Mouse (Mus musculus) spleen, adult 18-20 months (tissue): ENCODE results near the gene Mmp24.
"Not testable (repeated sequence)": the region's sequence is repeated elsewhere in the genome, so short reads cannot be mapped to it uniquely, and the experiment has no call there.

ENCODE experiments used
- DNase-seq, 2 experiments: peaks; one replicate each; pipeline ENCODE4 v3.0.0; 2022; ENCODE audit warnings: mixed read lengths in 2 of 2

The Mmp24 gene

DNA sequence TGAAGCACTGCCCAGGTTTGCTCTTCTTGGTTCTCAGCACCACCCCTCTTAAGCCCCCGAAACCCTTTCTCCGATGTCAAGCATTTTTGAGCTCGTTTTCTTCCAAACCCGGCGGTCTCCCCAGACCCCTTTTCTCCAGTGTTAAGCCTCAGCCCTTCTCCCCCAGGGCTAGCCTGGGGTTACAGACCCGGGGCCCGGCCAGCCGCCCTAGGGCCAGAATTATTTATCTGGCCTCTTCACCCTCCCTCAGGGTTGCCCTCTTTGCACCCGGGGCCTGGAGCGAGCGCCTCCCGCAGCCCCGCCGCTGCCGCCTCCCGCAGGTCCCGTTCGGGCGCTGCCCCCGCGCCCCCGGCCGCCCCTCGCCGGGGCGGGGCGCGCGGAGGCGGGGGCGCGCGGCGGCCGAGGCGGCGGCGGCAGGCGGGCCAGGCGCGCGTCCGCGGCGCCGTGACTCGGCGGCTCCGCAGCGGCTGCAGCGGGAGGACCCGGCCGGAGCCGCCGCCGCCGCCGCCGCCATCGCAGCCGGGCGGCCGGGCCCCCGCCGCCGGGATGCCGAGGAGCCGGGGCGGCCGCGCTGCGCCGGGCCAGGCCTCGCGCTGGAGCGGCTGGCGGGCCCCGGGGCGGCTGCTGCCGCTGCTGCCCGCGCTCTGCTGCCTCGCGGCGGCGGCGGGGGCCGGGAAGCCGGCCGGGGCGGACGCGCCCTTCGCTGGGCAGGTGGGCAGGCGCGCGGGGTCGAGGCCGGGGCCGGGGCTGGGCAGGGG is at the start of gene Mmp24:
Gene Mmp24 (plus strand): TSS at position 416 of the 758 bp plus-strand sequence.
- DNase-seq, result no peak

DNA sequence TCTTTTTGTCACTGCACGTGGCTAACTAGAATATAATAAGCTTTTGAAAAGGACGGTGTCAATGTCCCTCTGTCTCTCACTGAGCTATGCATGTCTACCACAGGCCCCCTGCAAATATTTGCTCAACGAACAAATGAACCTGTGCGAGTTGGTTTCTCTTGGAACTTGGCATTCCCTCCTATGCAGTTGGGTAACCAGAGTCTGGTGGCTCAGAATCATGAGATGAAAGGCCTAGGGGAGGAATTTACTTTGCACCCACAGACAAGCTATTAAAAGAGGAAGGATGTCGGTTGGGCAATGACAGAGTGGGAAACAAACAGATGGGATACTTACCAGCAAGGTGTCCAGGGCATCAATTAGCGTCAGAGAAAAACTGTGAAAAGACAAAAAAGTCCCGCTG is 48.8 kb upstream of the Mmp24 start:
- no peak for DNase-seq

DNA sequence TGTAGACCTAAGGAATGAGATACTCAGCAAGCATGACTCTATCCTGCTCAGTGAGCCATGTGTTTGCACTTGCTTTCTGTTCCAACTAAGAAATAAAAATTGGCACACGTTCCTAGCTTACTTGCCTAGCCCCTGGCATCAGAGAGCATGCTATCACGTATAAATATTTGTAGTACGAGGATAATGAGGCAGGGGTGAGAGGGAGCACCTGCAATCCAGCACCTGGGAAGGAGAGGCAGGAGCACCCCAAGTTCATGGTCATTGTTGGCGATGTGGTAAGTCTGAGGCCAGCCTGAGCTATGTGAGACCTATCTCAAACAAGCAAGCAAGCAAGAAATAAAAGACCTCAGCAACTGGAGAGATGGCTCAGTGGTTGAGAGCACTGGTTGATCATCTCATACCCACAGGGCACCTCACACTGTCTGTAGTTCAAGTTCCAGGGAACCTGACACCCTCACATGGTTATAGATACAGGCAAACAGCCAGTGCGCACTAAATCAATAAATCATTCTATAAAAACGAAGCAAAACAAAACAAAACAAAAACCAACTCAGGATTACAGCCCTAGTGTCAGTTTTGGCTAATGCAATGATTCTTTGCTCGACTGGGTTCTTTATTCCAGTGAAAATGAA is 47.3 kb upstream of the Mmp24 start:
- no peak for DNase-seq

DNA sequence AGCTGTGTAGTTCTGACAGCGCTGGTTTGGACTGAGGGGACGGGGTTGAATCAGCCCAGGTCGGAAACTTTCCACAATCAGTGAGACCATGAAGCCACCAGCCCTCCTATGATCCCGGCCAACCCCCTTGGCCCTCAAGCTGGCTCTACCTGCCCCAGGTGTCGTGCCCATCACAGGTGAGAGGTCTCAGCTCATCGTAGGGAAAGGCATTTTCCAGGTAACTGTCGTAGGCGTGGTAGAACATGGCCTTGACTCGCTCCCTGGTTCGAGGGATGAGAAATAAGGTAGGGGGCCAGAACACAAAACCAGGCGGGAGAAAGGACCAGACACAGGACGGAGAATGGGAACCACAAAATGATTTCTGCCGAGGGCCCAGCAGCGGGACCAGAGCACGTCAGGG is 46.4 kb upstream of the Mmp24 start:
- peak in 1 of 2 experiments; percentile 4 for DNase-seq

DNA sequence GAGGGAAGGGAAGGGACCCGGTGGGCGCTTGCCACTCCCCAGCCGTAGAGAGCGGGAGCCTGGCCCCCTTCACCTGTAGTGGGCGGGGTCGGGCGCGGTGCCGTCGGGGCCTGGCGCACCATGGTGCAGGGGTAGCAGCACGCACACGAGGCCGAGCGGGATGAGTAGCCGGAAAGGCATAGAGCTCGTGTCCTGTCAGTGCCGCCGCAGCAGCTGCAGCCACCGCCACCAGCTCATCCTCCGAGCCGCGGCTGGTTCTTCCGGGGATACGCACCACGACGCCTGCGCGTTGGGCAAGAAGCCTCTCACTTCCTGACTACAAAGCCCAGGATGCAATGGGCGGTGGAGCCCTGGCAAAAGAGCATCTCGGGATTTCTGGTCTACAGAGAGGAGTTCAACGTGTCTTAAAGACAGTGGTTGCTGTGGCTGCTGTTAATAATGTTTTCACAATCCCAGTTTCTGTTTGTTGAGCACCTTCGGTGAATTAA is 45.9 kb upstream of the Mmp24 start, which contains the start of gene Edem2:
Gene Edem2 (minus strand): TSS at position 318 of the 488 bp plus-strand sequence.
- peak; percentile 85 to 88 for DNase-seq

DNA sequence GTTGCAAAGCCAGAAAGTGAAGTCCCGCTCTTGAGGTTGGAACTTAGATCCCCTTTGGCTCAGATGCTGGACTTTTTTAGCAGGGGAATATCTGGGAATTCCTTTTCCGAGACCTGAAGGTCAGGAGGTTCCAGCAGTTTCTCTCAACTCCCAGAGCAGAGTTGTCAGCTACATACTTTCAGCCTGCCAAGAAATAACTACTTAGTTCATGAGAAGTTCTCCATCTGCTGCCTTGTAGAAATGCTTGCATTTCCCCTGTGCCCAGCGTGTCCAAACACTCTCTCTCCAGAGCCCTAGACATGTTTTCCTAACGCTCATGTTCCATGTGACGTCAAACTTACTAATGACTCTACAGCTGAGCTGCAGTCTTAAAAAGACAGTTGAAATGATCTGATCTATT is 40.1 kb upstream of the Mmp24 start:
- no peak for DNase-seq

DNA sequence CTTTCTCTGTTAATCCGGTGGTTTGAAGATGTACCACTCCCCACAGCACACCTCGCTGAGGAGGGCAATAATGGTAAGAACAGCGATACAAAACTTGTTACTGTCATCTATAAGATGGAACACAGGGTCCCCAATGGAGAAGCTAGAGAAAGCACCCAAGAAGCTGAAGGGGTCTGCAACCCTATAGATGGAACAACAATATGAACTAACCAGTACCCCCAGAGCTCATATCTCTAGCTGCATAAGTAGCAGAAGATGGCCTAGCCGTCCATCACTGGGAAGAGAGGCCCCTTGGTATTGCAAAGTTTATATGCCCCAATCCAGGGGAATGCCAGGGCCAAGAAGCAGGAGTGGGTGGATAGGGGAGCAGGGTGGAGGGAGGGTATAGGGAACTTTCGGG is 39.4 kb upstream of the Mmp24 start, which contains the start of gene Gm17581:
Gene Gm17581 (minus strand): TSS at position 101 of the 400 bp plus-strand sequence.
- not testable (repeated sequence) for DNase-seq

DNA sequence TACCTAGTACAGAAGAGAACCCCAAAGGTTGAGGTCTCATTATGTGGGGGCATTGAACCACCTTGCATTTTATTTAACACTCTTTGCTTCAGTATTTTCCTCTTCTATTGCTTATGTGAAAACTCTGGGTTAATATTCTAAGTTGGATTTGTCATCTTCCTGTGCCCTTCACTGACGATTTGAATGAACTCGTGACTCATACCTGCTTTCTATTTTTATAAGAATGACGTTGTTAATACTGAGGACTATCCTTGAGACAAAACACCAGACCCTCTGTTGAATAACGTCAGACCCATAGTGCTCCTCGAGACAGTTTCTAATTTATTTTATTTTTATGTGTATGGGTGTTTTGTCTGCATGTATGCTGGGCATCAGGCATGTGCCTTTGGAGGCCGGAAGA is 38.2 kb upstream of the Mmp24 start:
- DNase-seq, result no peak

DNA sequence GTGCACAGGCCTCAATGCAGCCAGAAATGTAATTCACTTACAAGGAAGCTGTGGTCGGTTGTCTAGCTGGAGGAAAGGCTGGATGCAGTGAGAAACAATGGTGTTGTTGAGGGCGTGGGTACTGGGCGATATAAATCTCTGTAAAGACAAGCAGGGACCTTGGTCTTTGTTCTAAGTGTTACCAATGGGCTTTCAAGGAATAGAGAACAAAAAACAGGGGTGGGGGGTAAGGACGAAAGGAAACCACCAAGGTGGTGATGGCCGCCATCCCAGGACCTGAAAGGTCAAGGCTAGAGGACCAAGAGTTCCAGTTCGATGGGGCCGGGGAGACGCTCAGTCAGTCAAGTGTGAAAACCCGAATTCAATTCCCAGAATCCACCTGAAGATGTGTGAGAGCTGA is 37.3 kb upstream of the Mmp24 start:
- DNase-seq, result no peak

DNA sequence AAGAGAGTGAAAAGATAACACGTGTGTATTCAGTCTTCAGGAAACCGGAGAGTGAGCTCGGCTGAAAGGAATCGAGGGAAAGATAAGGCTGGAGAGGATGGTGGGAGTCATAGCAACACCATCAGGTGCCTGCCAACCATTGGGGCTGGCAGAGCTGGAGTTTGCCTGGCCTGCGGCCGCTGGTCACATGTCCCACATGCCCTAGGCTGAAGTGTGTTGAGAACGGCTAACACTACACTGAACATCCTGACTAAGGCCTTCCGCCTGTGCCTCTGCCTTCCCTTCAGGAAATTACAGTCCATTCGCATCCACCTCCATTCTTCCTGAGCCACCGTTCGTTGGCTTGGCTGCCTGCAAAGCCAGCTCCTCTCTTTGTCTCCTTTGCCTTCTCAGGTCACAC is 32.9 kb upstream of the Mmp24 start:
- DNase-seq, result no peak

DNA sequence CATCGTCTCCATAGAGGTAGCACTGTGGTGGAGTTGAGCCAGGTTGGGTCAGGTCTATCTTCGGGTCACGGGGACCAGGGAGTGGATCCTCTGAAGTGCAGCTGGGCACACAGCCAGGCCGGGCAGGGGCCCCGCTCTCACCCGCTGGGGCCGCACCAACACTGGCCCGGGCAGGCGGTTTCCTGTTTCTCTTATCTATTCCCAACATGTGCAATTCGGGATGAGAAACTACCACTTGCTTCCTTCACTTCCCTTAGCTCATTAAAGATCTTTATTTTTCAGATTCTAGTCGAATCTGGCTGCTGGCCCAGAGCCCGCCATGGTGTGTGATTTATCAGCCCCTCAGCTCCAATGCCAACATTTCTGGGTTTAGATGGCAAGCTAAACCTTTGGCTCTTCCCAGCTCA is 32.2 kb upstream of the Mmp24 start:
- DNase-seq, result no peak

DNA sequence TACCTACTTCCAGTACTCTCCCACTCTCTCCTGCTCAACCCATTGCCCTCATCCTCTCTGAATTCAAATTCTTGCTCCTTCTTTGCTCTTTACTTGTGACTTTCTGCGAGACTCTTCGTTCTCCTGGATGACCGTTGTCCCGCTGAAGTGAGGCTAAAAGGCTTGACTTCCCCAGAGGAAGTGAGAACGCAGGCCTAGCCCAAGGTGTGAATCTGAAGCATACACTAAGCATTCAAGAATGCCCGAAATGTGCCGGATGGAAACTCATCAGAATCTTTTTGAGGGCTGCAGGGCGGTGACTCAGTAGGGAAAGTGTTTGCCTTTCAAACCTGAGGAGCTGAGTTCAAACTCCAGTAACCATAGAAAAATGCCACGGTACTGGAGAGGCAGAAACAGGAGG is 31.8 kb upstream of the Mmp24 start:
- DNase-seq, result no peak

DNA sequence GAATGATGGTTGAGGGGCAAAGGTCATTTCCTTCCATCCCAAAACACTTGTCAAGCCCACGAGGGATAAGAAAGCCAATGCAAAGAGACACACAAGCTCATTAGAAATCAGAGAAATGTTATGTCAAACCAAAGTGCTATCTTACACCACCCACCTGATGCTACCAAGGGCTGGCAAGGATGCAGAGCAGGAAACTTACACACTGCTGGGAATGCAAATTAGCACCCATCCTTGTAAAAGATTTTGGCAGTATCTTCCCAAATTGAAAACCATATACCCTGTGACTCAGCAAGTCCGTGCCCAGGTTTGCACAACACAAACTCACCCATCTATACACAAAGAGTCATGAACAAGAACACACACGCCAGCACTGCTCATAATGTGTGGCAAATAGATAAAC is 29.7 kb upstream of the Mmp24 start:
- no peak for DNase-seq

DNA sequence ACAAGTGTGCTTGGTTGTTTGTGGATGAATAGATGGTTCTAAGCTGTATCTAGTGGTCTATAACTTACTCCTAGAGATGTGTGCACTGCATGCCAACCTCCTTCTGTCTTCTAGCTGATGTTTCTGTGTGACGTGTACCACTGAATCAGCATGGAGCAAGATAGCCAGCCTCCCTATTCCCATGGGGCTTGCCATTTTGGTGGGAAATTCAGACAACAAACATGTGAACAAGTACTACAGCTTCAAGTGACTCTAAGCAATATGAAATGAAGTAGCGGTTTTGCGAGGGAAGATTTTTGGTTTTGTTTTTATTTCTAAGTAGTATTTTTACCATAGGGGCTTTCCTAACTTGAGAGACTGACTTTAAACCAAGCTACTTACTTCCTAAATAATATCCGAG is 25.7 kb upstream of the Mmp24 start:
- DNase-seq, result no peak

DNA sequence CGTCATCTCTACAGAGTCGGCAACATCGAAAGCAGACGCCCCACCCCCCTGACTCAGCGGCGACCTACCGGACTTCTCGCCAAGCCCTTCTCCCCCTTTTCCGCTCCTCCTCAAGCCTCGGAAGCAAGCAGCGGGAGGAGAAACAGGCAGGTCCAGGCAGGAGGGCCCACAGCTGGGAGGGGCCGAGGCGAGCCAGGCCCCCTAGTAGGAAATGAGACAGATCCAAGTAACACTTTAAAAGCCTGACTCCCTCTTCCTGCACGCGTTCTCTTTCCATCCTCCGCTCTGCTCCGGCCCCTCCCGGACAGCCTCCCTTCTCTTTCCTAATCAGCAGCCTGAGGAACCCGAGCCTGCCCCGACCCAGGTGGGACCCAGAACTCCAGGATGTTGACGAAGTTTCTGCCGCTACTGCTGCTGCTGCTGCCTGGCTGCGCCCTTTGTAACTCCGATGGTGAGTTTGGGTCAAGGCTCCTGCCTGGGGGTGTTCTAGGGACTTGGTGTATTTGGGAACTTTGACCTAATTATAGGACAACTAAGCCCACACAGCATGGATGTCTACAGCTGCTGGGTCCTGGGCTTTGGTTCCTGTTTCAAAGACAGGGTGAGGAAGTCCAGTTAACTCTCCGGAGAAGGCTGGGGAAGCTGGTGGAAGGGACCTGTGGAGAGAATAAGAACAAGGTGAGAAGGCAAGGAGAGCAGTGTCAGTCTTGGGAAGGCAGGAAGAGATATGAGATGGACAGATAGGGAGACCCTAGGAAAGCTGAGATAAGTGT is 23.9 kb upstream of the Mmp24 start, which contains the start of gene Procr:
Gene Procr (plus strand): TSS at position 104 of the 773 bp plus-strand sequence.
- DNase-seq, result peak in 1 of 2 experiments; percentile 14

DNA sequence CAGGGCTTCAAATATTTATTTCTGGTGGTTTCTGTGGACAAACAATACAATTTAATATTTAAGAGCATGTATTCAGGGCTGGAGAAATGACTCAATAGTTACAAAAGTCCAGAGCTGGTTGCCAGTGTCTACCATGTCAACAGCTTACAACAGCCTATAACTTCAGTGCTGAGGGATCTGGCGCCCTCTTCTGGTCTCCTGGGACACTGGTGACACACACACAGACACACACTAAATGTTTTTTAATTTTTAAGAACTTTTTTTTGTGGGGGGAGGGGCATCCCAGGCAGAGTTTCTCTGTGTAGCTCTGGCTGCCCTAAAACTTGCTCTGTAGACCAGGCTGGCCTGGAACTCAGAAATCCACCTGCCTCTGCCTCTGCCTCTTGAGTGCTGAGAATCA is 19.4 kb upstream of the Mmp24 start:
- peak in 1 of 2 experiments; percentile 36 for DNase-seq

DNA sequence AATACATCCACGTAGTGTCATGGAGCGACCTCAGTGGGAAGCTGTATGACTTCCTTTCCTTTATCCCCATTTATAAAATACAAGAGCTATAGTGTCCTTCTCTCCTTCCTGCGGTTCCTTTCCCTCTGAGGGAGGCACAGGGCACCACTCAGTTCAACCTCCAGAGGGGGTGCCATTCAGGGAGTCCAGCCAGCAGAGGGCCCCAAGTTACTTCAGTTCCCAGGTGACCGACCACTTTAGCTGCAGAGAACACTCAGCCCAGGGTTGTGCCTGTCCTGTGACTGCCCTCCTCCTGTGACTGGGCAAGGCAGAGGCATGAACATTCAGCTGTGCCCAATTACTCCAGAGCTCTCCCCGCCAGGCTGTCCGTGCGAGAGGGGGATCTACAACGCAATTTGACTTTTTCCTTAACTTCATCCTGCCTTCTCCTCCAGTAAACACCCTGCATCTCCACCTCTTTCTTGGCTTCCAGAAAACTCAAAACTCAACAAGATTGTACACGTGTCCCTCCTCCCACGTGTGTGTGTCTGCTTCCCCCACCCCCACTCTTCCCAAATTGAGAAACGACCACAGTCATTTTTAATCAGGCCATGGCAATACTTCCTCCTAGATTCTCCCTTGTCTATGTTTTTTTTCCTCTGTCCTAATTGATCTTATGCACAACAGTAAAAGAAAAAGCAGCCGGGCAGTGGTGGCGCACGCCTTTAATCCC is 18.1 kb upstream of the Mmp24 start:
- no peak for DNase-seq

DNA sequence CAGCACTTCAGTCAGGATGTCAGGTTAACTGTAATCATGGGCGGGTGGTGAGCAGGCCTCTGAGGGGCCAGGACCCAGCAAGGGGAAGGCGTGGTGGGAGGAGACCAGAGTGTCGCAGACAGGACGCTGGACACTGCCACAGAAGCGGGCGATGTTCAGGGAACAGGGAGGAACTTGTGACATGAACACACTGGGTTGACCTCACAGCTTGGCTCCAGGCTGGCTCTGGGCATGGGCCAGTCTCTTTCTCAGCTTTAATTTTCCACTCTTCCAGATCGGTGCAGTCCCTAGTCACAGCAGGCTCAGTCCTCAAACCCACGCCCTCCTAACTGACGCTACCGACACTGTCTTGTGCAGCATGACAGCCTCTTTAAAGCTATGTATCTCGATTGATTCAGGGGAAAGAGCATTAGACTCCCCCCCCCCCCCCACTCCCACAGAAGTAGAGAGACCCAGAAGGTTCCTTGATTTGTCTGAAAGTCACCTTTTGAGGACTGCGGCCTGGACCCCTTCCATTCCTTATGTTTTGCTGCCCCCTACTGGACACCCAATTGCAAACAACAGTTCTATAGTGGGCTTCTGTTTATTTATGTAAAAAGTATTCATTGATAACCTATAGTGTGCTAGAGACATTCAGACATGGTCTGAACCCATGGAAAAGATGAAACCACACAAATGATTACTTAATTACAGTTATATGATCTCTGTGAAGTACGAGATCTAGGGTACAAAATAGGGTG is 10.3 kb upstream of the Mmp24 start:
- peak; percentile 31 to 71 for DNase-seq

DNA sequence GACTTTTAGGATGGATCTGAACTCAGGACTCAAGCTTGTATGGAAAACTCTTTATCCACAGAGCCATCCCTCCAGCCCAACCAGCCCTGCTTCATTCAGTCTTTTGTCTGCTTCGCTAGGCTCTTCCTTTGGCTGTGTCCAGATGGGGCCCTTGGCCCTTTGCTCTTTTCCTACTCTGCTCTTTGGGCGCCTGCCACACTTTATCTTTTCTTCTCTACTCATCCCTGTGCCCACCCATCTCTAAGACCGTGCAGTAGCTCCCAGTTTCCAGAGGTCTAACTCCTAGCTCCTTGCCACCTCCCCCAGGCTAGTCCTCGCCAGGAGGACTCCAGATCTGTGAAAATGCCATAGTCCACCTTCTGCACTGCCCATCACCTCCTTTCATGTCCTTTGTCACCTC is 1.5 kb upstream of the Mmp24 start:
- DNase-seq, result no peak

DNA sequence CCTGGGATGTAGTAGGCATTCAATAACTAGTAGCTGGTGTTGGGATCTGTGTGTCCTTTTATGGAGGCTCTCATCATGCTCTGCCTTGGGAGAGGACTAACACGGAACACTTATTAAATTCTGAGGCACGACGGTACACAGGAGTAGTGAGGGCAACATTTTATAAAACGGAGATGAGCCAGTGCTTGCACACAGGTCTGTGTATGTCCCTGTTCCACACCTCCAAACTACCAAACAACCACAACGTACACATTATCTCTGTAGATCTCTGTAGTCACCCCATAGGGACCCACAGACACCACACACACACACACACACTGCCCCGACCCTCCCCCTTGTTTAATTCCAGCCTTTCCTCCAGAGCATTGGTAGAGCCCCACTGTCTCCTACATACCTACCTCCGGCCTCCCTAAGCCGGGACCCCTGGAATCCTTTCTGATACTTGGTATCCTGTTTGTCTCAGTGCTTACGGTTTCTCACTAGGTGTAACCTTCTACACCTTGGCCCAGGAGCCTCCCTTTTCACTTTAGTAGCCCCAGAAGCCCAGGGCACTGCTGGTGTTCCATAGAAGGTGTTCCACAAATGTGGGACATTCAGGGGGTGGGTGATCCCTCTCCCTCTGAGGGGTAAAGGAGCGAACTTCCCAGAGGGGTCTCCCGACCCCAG is 748 bp upstream of the Mmp24 start:
- DNase-seq, result no peak

DNA sequence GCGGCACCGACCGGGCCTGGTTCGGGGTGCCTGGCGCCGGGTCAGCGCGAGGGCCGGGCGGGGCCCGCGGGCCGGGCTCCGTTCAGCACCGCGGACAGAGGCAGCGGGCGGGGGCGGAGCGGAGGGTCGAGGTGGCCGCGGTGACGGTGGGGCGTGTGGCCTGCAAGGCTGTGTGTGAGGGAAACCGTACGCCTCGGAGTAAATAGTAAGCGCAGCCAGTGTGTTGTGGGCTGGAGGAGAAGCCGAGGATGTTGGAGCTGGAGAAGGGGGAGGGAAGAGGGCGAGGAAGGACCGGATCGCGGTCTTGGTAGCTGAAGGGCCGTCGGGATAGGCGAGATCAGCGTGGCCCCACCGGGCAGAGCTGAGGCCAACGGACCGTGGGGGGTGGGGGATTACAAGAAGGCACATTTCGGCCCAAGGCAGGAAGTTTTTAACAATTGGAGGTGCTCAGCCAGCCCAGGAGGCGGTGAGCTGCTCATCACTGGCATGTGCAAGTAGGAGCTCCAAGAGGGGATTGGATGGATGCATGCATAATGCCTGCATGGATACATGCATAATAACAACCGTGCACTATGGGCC is 632 bp downstream of the Mmp24 start:
- DNase-seq, result peak; percentile 10 to 34
